Mouse (Mus musculus) ES-Bruce4 (cell line): ENCODE measurements around the gene Galnt6.
A peak's percentile ranks its signal among the peaks of the same experiment; 100 is the strongest.

Source experiments
- CTCF ChIP-seq: IDR thresholded peaks from one replicate; pipeline ENCODE4 v1.8.1; 2011; ENCODE audit warnings: low read depth, low read length
- POLR2A ChIP-seq: IDR thresholded peaks from one replicate; pipeline ENCODE4 v1.8.1; 2011; ENCODE audit warnings: low read length; ENCODE audit not compliant: insufficient read depth

- peak; percentile 58 for TF ChIP-seq CTCF
- TF ChIP-seq POLR2A: no peak
Observed at GRCm38 (mm10) chr15:100772685-100773084, 43.5 kb upstream of the Galnt6 start.
